8 mouse cellular contexts compared by ENCODE assay signal in the genomic region with DNA sequence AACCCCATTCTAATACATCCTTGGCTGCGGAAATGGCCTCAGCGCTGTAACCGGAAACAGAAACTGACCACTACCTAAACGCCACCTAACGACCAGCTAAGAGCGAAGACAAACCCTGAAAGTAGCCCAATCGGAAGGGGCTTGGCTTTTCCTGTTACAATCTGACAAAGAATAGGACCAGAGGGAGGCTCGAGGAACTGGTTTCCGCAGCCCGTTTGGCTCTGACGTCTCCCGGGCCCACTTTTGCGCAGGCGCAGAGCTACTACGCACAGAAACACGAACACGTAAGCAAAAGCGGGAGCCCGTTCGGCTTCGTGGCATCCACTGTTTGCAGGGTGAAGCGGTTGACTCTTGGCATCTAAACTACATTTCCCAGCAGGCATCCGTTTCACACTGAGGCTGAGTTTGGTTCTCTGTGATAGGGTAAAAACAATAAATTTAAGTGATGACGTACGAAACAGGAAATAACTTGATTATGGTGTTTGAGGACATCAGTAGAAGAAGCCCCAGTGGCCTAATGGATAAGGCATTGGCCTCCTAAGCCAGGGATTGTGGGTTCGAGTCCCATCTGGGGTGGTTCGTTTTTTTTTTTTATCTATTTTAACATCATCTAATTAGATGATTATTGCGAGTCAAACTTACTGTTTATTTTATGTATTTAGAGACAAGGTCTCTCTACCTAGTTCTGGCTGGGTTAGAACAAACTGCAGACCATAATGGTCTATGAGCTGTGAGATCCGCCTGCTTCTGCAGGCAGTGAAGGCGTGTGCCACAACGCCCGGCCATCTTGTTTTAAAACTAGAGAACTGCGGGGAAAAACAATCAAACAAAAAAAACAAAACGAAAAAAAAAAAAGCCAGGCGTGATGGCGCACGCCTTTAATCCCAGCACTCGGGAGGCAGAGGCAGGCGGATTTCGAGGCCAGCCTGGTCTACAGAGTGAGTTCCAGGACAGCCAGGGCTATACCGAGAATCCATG. TPM values are rescaled to one million over a fixed set of nuclear protein-coding genes. Genes with fewer than 3 reads are reported as not detected.
DNase-seq lines count a peak whose midpoint lies in the region; ATAC-seq lines count a peak whose summit lies in the region.

A gene (plus strand): TSS at position 75 of the 978 bp plus-strand sequence.

- ATAC-seq in megakaryocyte progenitor cell, adult 5-6 weeks (replicated peaks; ENCODE audit: poor library complexity) = peak; percentile 73

- peak; percentile 100 for DNase-seq in adipocyte (ENCODE audit: low spot score)
- peak; percentile 98 for DNase-seq in embryo, embryonic 10 days (ENCODE audit: low spot score)
- peak; percentile 94 for DNase-seq in gastrocnemius, postnatal 10 days
- DNase-seq in induced T-regulatory cell, adult 2 months (ENCODE audit: low read depth) = peak; percentile 100
- peak; percentile 99 for DNase-seq in left cerebral cortex, adult 9 months (ENCODE audit: low spot score in 2 of 2)
- peak; percentile 97 for DNase-seq in right cerebral cortex, postnatal 14 days
- peak; percentile 96 to 97 for DNase-seq in urinary bladder, postnatal 36 days (ENCODE audit: low spot score in 2 of 2)

RNA-seq across cellular contexts. Expression of the gene that starts here (rescaled TPM):
- 100 to 1,000 TPM; 104 to 112 TPM for total RNA-seq in gastrocnemius, postnatal 10 days (2021)
- 99.9 and 108 TPM in 2 replicates for total RNA-seq in megakaryocyte progenitor cell, adult 5-6 weeks (2015)
- total RNA-seq in megakaryocyte progenitor cell, adult 5-6 weeks (2017) = 58.3 and 60.3 TPM in 2 replicates

Comparison
In these comparisons a context has a peak if more than half of its experiments do, and no peak if none do; other contexts are left out.
1. Peak in every context shown above with its lines: DNase-seq and ATAC-seq.